Mouse (Mus musculus) urinary bladder, postnatal 4 days (tissue): ENCODE results near the gene Lrfn3.

Experiments used
- DNase-seq, 2 experiments: peaks; one replicate each; pipeline ENCODE4 v3.0.0; 2021 to 2022; ENCODE audit warnings: low spot score in 2 of 2

The Lrfn3 gene

DNA sequence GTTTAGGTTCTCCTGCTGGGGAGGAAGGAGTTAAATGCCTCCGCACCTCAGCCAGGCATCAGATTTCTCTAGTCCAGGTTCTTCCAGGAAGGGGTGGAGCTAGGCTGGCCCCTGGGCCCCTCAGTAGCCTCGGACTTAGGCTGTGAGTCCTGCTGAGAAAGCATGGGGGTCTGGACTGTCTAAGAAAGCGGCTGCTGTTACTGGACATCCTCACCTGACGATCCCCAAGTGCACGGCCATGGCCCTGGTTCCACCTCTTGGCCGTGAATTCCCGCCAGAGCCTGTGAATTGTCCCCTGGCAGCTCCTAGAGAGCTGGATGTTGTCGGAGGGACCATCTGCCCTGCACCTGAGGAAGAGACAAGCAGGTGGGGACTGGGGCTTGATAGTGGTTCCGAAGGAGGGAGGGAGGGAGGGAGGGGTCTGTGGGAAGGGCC, 47.8 kb downstream of the Lrfn3 start, which contains the start of gene Syne4:
Gene Syne4, plus strand, starts transcription at position 87 of the 435 bp plus-strand sequence.
- no peak for DNase-seq

DNA sequence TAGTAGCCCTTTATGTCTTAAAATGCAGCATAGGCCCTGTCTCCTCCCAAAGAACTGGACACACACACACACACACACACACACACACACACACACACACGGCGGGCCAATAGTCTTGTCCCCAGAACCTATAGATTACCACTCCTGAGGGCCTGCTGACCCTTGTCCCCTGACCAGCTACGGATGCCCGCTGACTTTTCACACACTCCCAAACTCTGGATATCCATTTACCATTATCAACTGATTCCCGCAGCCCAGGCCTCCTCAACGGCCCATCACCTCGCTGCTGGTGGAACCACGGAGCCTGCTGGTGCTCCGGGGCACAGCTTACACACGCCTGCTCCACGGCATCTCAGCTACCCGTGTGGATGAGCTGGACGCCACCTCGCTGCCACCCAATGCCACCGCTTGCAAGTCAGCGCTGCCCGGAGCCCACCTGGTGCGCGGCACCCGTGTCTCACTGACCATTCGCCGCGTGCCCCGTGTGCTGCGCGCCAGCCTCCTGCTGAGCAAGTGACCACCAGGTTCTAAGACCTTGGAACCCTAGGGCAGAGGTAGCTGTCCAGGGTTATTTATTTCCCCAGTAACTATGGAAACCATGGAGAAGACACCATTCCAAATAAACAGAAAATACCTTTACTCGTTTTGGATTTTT, 48.8 kb downstream of the Lrfn3 start:
- DNase-seq = no peak

DNA sequence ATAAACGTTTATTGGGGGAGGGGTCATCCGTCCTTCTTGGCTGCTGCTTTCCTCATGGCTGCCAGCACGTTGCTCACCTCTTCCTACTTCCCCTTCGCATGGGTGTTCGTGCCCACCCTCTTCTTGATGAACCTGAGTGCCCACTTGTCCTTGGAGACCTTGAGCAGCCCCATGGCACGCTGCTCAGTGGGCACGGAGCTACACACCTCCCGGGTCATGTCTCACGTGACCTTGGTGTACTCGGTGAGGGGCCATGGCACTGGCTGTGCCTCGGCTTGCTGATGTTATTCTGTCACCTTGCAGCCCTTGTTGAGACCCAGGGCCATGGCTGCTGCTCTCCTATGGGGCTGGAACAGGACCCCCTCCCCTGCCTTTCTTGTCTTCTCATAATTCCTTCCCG, 52.4 kb downstream of the Lrfn3 start:
- DNase-seq = no peak

- no peak for DNase-seq
Observed at GRCm38 (mm10) chr7:30309395-30310129, 53.0 kb downstream of the Lrfn3 start.

DNA sequence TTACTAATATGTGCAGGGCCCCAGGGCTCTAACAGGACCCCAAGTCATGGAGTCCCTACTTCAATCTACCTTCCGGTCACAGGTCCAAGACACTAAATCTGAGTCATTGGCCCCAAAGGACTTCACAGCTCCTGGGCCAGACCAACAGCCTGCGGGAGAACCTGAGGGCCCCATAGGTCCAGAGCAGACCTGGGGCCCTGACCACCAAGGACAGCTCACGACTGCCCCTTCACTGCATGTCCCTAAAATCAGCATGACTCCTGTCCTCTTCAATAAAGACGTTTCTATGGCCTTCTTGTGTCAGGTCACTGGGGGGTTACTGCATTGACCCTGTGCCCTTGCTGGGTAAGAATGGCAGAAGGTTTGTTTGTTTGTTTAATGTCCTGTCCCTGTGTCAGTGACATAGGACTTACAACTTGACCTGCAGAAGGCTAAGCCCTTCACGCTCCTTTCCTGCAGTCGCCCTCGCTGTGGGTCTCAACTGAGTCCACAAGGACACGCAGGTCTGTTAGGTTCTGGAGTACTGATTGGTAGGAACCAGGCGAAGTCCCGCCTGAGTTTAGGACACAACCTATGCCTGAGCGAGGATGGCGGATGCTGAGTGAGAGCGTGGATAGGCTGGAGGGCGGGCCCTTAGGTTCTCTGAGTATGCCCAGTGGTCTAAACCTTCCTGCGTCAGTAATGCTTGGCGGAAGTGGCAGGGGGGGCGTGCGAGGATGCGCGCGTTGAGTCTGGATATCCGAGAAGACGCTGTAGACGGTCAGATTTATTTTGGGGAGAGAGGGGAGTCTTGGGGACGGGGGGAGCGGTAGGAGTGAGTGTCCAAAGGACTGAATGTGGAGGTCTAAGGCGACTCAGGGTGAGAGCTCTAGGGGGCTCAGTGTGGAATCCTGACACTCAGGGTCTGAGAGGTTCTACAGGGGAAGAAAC, 54.2 kb downstream of the Lrfn3 start, which contains the start of gene Alkbh6:
Gene Alkbh6, plus strand, starts transcription at position 642 of the 930 bp plus-strand sequence.
- peak; percentile 90 to 91 for DNase-seq

GRCm38 (mm10) chr7:30306083-30306779, 56.3 kb downstream of the Lrfn3 start:
- no peak for DNase-seq
